Mouse (Mus musculus): ENCODE measurements around the gene Dcakd.

GRCm38 (mm10) chr11:102958870-102959269 is 69.3 kb downstream of the Dcakd start:
- no peak for TF ChIP-seq POLR2A (IDR thresholded peaks at IDR 0.05; ENCODE audit: borderline replicate concordance, insufficient read depth, low read length)
- no peak for TF ChIP-seq CTCF (IDR thresholded peaks at IDR 0.05; ENCODE audit: borderline replicate concordance, insufficient read depth, low read depth, low read length)

Measured in cerebellum, adult 2 months (tissue).